Mouse (Mus musculus) forebrain, embryonic 14.5 days (tissue): ENCODE results near the gene Vmn1r195. TPM values are rescaled to one million over a fixed set of nuclear protein-coding genes. Genes with fewer than 3 reads are reported as not detected.

Experiments
- ATAC-seq: fragments of 200-750 bp; cut with Nextera tagmentation; 2 replicates; pipeline ENCODE4 v1.8.0; 2017; ENCODE audit warnings: mild to moderate bottlenecking, moderate library complexity
- DNase-seq: peaks from one replicate; pipeline ENCODE4 v3.0.0-alpha.2; 2015; ENCODE audit warnings: low spot score
- H3K27ac ChIP-seq: fragments of 300-500 bp; sonication (generic); 2 replicates; pipeline ENCODE4 v1.5.1; 2014; ENCODE audit warnings: low read depth, mild to moderate bottlenecking, control low read depth, low read length, moderate library complexity
- H3K27me3 ChIP-seq: fragments of 300-500 bp; sonication (generic); replicated peaks from 2 replicates; pipeline ENCODE4 v1.6.1; 2014; ENCODE audit warnings: low read length, control low read depth, mixed read lengths; ENCODE audit not compliant: control insufficient read depth, insufficient read depth
- H3K36me3 ChIP-seq: fragments of 300-500 bp; sonication (generic); 2 replicates; pipeline ENCODE4 v1.6.1; 2014; ENCODE audit warnings: low read length, control low read depth; ENCODE audit not compliant: control insufficient read depth, insufficient read depth
- H3K4me1 ChIP-seq: fragments of 300-500 bp; sonication (generic); 2 replicates; pipeline ENCODE4 v1.6.1; 2014; ENCODE audit warnings: antibody characterized with exemption, low read length, control low read depth; ENCODE audit not compliant: control insufficient read depth, insufficient read depth
- H3K4me2 ChIP-seq: fragments of 300-500 bp; sonication (generic); 2 replicates; pipeline ENCODE4 v1.6.1; 2014; ENCODE audit warnings: mild to moderate bottlenecking, control low read depth, low read length
- H3K4me3 ChIP-seq: fragments of 300-500 bp; sonication (generic); 2 replicates; pipeline ENCODE4 v1.5.1; 2014; ENCODE audit warnings: low read depth, low read length, control low read depth
- H3K9ac ChIP-seq: fragments of 300-500 bp; sonication (generic); 2 replicates; pipeline ENCODE4 v1.6.1; 2014; ENCODE audit warnings: mild to moderate bottlenecking, low read length, control low read depth, moderate library complexity
- H3K9me3 ChIP-seq: fragments of 300-500 bp; sonication (generic); replicated peaks from 2 replicates; pipeline ENCODE4 v1.6.1; 2016; ENCODE audit warnings: low read length, control low read depth, mixed read lengths; ENCODE audit not compliant: control insufficient read depth
- polyA plus RNA-seq: library from polyadenylated mRNA; unstranded; fragments of >200 nt; fragmentation: Nextera tagmentation; extraction: Ambion mirVana; gene quantifications from 2 replicates; pipeline ENCODE4 v1.2.1, GENCODE M21; 2014

The Vmn1r195 gene
- polyA plus RNA-seq, 1 experiment from 2014 or later: not detected

DNA sequence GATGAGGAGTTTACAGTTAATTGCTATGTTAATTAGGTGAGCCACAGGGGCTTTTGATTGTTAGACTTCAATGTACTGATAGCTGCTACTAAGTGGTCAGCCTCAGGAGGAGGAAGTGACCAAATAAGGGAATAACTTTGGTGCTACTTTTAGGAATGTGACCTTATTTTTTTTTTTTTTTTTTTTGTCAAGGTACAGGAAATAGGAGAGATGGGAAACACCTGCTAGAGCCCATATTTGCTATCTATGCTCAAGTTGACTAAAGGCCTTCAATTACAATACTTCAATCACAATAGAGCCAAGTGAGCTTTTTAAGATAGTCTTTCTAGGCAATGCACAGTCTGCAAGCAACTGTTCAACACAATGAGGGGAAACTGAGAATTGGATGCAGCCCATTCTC is 49.8 kb downstream of the Vmn1r195 start:
- Histone ChIP-seq H3K4me3 (no peak overlapping the region), H3K9me3 (no peaks in the 10 kb centered on the region), H3K4me2 (no peak overlapping the region), H3K9ac (no peak overlapping the region), H3K4me1 (no peaks in the 10 kb centered on the region), H3K36me3 (no peaks in the 10 kb centered on the region), H3K27ac (no peak overlapping the region), H3K27me3 (no peaks in the 10 kb centered on the region)
- DNase-seq (no peak), ATAC-seq (no peak)

DNA sequence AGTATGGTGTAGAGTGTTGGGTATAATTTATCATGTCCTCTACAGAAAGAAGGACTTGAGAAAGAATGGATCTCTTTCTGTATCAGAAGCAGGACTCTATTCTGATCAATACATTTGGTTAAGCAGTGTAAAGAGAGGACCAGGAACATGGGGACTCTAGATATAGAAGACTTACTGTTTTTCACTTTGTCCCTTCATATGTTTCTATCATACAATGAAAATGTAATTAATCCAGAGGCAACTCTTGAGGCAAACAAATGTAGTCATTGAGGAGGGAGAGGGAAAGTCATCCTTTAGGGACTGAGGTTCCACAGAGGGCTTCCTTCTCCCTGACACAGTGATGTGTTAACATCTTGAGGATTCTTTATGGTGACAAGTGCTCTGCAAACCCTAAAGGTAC is 54.0 kb downstream of the Vmn1r195 start, which contains the start of gene Vmn1r197:
Gene Vmn1r197 (plus strand): TSS at position 301 of the 400 bp plus-strand sequence.
- no peak within 1 kb of the TSS for H3K27ac ChIP-seq
- H3K27me3 ChIP-seq: no peaks in the 10 kb centered on the region
- H3K36me3 ChIP-seq: no peaks in the 10 kb centered on the region
- ATAC-seq (no peak), DNase-seq (no peak)
- H3K9ac ChIP-seq: no peak within 1 kb of the TSS
- H3K4me3 ChIP-seq: no peak within 1 kb of the TSS
- no peak within 1 kb of the TSS for H3K4me2 ChIP-seq
- H3K4me1 ChIP-seq: no peaks in the 10 kb centered on the region
- no peaks in the 10 kb centered on the region for H3K9me3 ChIP-seq

Other genes with a start within 250 kb of the Vmn1r195 start
- gene Hist1h2ah, start 235.0 kb upstream of the Vmn1r195 start, polyA plus RNA-seq: 4.8 and 8.3 TPM in 2 replicates
- 2.5 and 3.5 TPM in 2 replicates for gene Hist1h2bk, start 234.7 kb upstream of the Vmn1r195 start, polyA plus RNA-seq
- gene Hist1h4i, start 229.2 kb upstream of the Vmn1r195 start, polyA plus RNA-seq: 14.0 and 18.0 TPM in 2 replicates
- gene Hist1h2ag, start 227.6 kb upstream of the Vmn1r195 start, polyA plus RNA-seq: 20.4 and 37.4 TPM in 2 replicates
- gene Hist1h2bj, start 227.3 kb upstream of the Vmn1r195 start, polyA plus RNA-seq: 3.0 and 7.0 TPM in 2 replicates
- gene Vmn1r188, start 186.1 kb upstream of the Vmn1r195 start, polyA plus RNA-seq: not detected in 2 replicates
- not detected in 2 replicates for gene Vmn1r189, start 164.7 kb upstream of the Vmn1r195 start, polyA plus RNA-seq
- not detected in 2 replicates for gene Vmn1r191, start 86.6 kb upstream of the Vmn1r195 start, polyA plus RNA-seq
- not detected in 2 replicates for gene Vmn1r192, start 79.4 kb upstream of the Vmn1r195 start, polyA plus RNA-seq
- gene Vmn1r193, start 47.4 kb upstream of the Vmn1r195 start, polyA plus RNA-seq: not detected in 2 replicates
- not detected in 2 replicates for gene Vmn1r194, start 26.3 kb upstream of the Vmn1r195 start, polyA plus RNA-seq
- gene Vmn1r196, start 19.4 kb downstream of the Vmn1r195 start, polyA plus RNA-seq: not detected in 2 replicates
- gene Vmn1r197, start 54.1 kb downstream of the Vmn1r195 start, polyA plus RNA-seq: not detected in 2 replicates
- not detected in 2 replicates for gene Vmn1r198, start 79.8 kb downstream of the Vmn1r195 start, polyA plus RNA-seq
- not detected in 2 replicates for gene Vmn1r199, start 109.3 kb downstream of the Vmn1r195 start, polyA plus RNA-seq
- gene Vmn1r200, start 119.9 kb downstream of the Vmn1r195 start, polyA plus RNA-seq: not detected in 2 replicates
- gene Vmn1r201, start 201.4 kb downstream of the Vmn1r195 start, polyA plus RNA-seq: not detected in 2 replicates
- gene Vmn1r202, start 234.9 kb downstream of the Vmn1r195 start, polyA plus RNA-seq: 0.03 TPM in 1 of 2 replicates, not detected in the other
- gene Vmn1r203, start 247.6 kb downstream of the Vmn1r195 start, polyA plus RNA-seq: not detected in 2 replicates